Mouse (Mus musculus) retina, embryonic 14.5 days (tissue): ENCODE results near the gene Cuedc1.

Experiments
- DNase-seq: peaks from one replicate; pipeline ENCODE4 v3.0.0-alpha.2; 2015; ENCODE audit warnings: low spot score

Gene Cuedc1

GRCm38 (mm10) chr11:88240736-88241353 lies 143.0 kb downstream of the Cuedc1 start:
- peak; percentile 78 for DNase-seq

DNA sequence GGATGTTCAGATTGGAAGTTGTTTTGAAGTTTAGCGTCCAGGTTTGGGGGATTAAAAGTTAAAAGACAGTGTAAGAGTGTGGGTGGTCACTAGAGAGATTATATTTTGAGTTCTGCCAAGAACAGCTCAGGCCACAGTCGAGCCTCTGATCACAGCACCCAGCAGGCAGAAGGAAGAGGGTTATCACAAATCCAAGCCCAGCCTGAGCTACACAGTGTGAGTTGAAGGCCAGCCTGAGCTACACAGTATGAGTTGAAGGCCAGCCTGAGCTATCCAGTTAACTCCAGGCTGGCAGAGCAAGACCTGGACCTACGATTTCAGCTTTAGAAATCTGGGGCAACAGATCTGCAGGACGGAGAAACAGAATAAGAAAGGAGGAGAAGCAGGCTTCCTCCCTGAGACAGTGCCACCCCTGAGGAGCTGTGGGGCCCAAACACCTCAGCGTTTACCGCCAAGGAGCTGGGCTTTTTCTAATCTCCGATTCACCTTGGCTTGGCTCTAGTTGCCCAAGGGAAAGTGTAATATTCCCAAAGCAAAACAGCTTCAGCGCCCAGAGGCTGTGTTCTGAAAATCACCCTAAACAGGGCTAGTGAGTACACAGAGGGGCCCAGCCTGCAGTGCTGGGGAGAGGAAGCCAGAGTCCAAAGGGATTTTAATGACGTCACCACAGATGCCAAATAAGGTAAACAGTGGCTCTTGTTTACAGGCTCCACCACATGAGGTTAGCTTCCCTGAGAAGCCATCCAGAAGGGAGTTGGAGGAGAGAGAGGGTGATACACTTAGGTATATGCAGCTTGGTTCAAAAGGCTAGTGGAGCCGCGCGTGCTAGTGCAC lies 143.8 kb downstream of the Cuedc1 start:
- peak; percentile 37 for DNase-seq
